Mouse (Mus musculus): ENCODE measurements around the gene Gm9903.

Gene Gm9903

DNA sequence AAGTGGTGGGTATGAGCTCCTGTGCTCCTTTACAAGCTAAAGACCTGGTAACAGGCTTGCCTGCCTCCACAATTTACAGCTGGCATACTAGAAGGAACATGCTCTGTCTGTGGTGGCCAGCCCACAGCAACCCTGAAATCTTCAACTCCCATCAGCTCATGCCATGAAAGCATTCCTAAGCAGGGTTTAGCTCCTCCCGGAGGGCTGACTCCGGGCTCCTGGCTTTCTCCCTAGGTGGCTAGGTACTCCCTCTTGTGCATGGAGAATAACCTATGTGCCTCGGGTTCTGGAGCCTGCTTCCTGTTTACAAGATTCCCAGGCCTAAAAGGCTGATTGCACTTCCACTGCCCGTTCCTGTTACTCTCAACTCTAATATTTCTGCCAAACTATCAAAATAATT lies 9.1 kb downstream of the Gm9903 start:
- in situ Hi-C loops (cut with MboI) = loop anchor here (25.0 kb wide), 1 partner anchor 1023 kb away; the partner anchor contains the start of genes Grk4 and Nop14

GRCm38 (mm10) chr5:33640652-33641051 lies 10.9 kb downstream of the Gm9903 start:
- in situ Hi-C loops (cut with MboI) = loop anchor here (25.0 kb wide), 1 partner anchor 1022 kb away; the partner anchor contains the start of genes Grk4 and Nop14

DNA sequence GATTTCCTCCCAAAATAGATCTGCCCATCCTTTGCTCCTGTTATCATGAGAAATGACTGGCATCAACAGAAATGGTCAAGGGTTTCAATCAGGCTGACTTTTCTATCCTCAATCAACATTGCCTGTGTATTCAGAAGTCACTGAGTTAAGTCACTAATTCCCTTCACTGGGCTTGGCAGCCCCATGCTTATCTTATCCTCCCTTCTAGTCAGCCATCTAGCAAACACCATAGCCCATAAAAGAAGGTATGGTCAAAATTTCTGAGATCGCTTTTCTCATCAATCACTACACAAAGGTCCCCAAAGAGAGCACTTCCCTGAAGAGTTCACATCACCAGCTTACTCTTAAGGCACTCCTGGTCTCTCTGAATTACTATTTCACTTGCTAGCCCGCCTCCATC lies 21.3 kb downstream of the Gm9903 start:
- in situ Hi-C loops (cut with MboI) = no loop called here

- in situ Hi-C loops (cut with MboI) = no loop called here
Measured at GRCm38 (mm10) chr5:33651541-33651920, 21.8 kb downstream of the Gm9903 start.

DNA sequence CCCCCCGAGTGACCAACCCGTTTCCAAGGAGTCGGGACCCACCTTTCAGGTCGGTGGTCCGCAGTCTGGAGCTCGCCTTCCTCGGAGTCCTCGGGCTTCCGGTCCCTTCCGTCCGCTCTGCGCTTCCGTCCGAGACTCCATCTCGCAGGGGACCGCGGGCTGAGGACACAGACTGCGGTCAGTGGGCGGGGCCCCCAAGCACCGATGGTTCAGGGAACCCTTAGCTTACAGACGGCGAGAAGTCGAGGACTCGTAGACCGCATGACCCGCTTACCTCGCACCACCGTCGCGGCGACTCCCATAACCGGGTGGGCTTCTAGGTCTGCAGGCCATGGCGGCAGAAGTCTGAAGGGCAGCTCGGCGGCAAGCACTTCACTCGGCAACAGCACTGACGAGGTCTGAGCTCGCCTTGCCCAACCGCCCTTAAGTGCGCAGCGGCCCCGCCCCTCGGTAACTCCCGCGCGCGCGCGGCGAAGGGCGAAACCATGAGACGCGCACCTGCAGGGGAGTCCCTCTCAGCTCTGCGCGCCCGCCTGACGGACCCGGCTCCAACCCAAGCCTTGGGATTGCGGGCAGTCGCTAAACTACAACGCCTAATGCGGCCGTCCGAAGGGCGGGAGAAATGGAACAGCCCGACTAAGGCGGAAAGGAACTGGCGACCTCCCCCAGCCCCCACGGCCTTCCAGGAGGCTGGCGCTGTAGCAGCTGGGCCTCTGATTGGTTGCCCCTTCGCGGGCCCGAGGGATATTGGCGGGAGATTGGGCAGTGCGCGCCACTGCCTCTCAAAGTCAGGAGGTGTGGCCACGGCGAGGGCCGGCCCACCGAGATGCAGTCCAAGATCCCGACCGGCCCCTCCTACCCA lies 22.4 kb downstream of the Gm9903 start, which contains the start of gene Slbp:
Slbp (minus strand) TSS at position 654 of the 862 bp plus-strand sequence.
- in situ Hi-C loops (cut with MboI) = no loop called here

- in situ Hi-C loops (cut with MboI) = no loop called here
Measured at GRCm38 (mm10) chr5:33652783-33653173, 23.1 kb downstream of the Gm9903 start.

DNA sequence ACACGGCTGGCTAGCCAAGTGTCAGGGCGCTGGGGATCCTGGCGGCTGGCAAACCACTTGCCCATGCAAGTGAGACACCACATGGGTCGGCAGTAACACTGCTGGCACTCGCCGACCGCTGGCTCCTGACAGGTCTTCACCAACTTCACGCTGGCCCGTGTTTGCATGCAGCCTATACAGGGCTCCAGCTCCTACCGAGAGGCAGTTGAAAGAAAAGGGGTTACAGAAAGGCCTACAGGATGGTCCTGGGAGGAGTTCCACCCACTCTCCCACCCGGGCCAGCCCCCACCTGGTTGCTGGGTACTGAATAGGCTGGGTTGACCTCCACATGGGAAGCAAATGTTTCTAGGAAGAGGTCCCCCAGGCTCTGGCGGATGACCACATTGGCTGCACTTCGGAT lies 24.7 kb downstream of the Gm9903 start:
- in situ Hi-C loops (cut with MboI) = no loop called here

DNA sequence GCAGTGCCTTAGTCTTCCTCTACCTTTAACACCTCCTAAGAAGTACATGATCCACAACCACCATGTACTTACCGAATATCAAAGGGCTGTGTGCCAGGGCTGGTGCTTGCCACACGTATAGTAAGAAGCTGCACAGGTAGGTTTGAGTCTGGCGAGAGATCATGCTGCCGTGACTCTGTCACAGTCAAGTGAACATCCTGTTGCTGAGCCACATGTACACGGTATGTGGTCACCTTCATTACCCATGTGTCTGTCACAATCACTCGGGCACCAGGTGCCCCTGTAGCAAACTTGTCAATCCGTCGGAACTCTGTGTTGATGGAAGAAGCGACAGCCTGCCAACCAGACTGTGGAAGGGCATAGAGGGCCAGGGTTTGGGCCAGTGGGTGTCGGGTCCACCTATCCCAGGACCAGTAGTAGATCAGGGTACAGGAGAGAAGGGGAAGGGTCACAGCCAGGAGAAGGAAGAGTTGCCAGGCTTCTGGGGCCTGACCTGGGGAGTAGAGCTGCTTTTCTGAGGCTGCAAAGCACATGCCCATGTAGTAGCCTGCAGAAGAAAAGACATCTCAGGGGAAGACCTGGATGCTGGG lies 25.6 kb downstream of the Gm9903 start:
- in situ Hi-C loops (cut with MboI) = no loop called here

DNA sequence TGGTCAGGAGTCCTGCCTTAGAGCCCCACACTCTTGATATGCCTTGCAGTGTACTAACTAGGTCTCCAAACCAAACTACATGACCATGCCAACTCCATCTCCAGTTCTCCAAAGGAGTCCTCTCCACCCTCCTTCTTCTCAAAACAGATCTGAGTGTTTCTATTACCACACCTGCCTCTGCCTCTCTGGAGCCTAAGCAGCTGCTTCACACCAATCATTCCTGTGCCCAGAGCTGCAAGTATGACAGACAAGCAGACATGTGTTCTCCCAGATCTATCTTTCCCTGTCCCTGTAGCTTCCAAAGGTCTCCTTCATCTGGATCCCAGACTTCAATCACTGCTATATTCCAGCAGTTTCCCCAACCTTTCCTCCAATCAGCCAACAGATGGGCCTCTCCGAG lies 27.0 kb downstream of the Gm9903 start:
- in situ Hi-C loops (cut with MboI) = no loop called here

DNA sequence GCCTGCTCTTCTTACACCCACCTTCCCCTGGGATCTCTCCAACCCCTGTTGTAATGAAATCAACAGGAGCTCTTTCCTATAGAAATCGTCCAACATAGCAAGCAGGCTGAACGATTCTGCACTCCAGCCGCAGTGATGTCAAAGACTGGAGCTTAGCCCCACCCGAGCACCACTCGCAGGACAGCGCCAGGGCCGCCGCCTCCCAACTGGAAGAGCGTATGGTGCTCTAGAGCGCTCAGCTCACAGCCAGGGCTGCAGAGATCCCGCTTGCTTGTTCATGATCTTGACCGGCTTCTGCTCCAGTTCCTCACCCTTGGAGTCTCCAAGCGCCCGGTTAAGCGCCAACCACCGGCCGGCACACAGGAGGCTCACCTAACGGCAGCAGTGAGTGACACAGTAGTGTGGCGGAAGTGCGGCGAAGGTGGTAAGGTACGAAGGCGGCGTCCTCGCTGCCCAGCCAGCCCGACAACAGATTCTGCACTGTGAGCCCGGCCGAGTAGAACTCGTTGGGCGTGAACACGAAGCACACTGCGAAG lies 27.6 kb downstream of the Gm9903 start:
- in situ Hi-C loops (cut with MboI) = no loop called here

GRCm38 (mm10) chr5:33657787-33658663 lies 28.3 kb downstream of the Gm9903 start, which contains the start of the genes Tacc3 and Tmem129:
TSS of gene Tacc3 (plus strand) at chr5:33658128.
TSS of gene Tmem129 (minus strand) at chr5:33658416.
- in situ Hi-C loops (cut with MboI) = no loop called here

GRCm38 (mm10) chr5:33658664-33659050 lies 28.9 kb downstream of the Gm9903 start:
- in situ Hi-C loops (cut with MboI) = no loop called here

GRCm38 (mm10) chr5:33668223-33668622 lies 38.5 kb downstream of the Gm9903 start:
- in situ Hi-C loops (cut with MboI) = no loop called here

GRCm38 (mm10) chr5:33671659-33672058 lies 41.9 kb downstream of the Gm9903 start:
- in situ Hi-C loops (cut with MboI) = no loop called here

- in situ Hi-C loops (cut with MboI) = no loop called here
Measured at GRCm38 (mm10) chr5:33674439-33674838, 44.7 kb downstream of the Gm9903 start.

GRCm38 (mm10) chr5:33675964-33676363 lies 46.2 kb downstream of the Gm9903 start:
- in situ Hi-C loops (cut with MboI) = no loop called here

GRCm38 (mm10) chr5:33678244-33678643 lies 48.5 kb downstream of the Gm9903 start:
- in situ Hi-C loops (cut with MboI) = no loop called here

DNA sequence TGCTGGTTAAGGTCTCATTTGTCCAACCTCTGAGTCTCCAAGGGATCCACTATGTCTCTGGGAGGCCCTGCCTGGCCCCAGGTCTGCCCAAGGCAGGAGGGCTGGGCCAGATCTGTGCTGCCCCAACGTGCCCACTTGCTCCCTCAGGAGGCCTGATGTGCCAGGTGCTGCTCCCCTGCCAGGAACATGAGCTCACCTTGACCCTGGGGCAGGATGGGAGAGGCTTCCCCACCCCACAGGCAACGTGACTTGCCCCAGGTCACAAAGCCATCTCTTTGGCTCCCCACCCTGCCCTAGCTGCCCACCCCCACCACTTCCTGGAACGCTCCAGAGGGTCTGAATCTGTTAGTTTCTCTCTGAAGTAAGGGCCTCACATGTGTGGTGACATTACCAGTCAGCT lies 51.3 kb downstream of the Gm9903 start:
- in situ Hi-C loops (cut with MboI) = no loop called here

All from mature B cell (primary cell).